Mouse (Mus musculus): ENCODE data around the gene Calr.
"Not testable (repeated sequence)": the region's sequence is repeated elsewhere in the genome, so short reads cannot be mapped to it uniquely, and the experiment has no call there.

The Calr gene

DNA sequence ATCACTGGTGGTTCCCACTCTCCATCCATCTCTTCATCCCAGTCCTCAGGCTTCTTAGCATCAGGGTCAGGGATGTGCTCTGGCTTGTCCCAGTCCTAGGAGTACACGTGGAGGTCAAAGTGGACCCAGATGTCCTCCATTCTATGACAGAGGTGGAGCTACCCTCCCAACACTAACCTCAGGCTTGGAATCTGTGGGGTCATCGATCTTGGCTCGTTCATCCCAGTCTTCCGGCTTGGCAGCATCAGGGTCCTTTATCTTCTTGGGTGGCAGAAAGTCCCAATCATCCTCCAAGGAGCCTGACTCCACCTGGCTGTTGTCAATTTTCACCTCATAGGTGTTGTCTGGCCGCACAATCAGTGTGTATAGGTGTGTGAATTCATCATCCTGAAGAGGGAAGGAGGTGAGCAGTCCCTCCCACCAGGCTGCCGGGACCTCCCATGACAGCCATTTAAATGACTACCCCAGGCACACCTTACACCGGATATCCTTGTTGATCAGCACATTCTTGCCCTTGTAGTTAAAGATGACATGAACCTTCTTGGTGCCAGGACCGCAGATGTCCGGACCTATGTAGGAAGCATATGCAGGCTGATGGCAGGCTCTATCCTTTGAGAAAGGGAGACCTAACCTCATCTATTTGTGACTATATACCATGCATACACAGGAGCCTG is 2.2 kb downstream of the Calr start:
- no peak for DNase-seq (ENCODE audit: low spot score)

DNA sequence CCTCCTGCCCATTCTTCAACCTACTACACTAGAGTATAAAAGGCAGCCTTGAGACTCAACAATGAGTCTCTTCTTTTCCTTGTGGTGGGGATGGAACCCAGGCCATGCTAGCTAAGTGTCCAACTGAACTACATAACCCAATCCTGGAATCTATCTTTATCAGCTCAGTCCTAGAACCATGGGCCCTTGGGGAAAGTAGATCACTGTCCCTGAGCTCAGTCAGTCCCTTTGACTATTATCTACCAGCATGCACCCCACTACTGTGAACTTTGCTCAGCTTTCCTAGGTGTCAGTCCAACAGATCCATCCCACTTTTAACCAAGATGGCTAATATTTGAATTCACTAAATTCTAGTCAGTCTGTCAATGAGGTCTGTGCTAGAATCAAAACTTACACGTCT is 5.2 kb downstream of the Calr start:
- DNase-seq (ENCODE audit: low spot score) = no peak

GRCm38 (mm10) chr8:84840248-84840999 is 6.3 kb downstream of the Calr start, which contains the start of gene Rad23a:
Gene Rad23a (minus strand): TSS chr8:84840665.
- DNase-seq (ENCODE audit: low spot score) = peak; percentile 92

DNA sequence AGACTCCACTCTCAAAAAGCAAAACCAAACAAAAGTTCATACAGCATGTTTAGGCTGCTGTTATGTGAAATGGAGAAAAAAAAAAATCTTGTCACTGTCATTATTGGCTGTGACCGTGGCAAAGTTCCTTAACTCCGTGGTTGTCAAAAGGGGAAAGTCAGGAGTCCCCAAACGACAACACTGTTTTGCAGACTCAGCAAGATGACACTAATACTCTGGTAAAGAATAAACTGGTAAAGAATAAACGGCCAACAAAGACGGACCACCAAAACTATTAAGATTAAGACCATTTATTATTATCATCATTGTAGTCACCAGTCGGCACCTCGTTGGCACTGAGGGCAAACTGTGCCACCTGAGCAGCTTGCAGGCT is 6.9 kb downstream of the Calr start:
- DNase-seq (ENCODE audit: low spot score) = no peak

DNA sequence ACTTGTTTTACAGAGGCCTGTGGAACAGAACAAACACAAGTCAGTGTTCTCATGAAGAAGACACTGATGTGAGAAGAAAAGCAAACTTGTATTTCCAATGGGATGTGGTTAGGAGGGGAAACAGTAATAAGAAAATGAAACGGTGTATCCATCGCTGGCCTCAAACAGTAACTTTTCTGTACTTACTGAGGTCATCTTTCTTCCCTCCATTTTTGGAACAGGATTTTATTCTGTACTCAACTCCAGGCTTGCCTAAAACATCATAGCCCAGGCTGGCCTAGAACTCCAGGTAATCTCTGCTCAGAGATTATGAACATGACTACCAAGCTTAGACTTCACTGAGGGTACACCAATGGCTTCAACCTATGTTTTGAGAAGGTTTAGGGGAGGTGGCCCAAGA is 7.3 kb downstream of the Calr start:
- no peak for DNase-seq (ENCODE audit: low spot score)

- DNase-seq (ENCODE audit: low spot score) = no peak
Measured at GRCm38 (mm10) chr8:84838513-84838912, 8.2 kb downstream of the Calr start.

DNA sequence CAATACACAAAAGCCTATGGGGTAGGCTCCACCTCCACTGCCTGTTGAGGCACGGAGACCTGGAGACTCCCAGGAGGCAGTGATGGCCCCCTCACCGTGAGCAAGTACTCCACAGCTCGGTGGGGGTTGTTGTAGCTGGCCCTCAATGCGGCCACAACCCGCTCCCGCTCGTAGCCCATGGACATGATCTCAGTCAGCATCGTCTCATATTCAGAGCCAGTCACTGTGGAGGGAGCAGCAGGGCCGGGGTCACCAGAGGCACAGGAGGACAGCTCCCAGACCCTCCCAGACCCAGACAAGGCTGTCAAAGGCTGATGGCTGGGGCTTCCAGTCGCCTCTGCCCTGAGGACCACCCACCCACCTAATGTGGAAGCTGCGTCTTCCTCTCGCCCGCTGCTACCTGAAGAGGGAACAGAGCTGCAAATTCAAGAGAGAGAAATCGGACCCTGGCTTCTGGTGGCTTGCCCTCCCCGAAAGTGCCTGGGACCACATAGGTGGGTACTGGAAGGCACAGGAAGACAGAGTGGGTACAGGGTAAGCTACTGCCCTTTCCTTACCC is 8.7 kb downstream of the Calr start:
- DNase-seq (ENCODE audit: low spot score) = no peak

DNA sequence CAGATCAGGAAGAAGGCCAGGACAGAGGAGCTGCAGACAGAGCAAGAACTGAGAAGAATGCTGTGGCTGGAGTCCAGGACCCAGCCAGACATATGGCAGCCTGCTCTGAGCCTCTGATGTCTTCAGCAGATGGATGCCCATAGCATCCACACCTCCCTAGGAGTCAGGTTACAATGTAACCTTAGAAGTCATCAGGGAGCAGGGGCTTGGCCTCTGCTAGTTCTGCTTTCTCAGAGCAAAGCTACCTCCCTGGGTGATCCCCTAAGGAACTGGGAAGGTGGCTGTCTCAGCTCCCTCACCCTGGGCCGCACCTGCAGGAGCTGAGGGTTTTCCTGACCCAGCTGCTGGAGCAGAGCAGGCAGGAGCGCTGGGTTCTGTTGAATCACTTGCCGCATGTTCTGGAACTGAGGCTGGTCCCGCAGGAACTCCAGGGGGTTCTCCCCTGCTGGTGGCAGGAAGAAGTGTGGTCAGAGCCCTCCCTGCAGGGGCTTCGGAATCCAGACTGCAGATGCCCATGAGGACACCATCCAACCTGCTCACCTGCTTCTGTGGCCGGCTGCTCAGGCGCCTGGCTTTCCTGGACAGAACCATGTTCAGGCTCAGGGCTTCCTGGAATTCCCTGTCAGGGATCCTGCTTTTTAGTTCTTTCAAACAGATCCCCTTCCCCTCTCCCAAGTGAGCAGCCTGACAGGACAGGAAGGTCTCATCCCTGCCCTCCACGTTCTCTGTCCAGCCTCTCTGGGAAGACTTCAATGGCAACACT is 9.4 kb downstream of the Calr start:
- DNase-seq (ENCODE audit: low spot score) = no peak

GRCm38 (mm10) chr8:84834866-84835855 is 11.6 kb downstream of the Calr start:
- DNase-seq (ENCODE audit: low spot score) = peak; percentile 84

DNA sequence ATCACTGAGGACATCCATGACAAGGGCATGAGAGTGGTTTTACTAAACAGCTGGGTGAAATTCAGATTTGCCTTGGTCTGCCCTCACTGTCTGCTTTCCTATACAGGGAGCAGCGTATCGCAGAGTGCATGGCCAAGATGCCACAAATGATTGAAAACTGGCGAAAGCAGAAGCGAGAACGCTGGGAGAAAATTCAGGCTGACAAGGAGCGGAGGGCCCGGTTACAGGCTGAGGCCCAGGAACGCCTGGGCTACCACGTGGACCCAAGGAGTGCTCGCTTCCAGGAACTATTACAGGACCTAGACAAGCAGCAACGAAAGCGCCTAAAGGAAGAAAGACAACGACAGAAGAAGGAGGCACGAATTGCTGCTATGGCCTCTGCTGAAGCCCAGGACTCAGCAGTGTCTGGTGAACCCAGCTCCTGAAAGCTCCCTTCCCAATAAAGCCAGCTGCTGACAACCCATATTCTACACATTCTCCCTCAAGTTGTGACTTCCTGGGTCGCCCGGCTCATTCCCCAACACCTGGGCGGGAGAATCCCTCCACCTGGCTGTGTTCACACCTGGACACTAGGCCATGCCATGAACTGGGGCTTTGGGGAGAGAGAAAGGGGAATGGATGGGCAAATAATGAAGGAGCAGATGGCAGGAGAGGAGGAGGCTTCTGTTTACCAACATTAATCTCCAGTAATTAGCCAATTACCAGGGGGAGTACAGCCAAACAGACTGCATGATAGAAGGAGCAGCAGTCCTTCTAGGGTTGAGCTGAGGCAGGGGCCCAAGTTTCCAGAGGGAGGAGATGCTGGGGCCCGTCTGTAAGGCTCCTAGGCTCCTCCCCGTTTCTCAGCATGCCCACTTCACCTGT is 12.5 kb downstream of the Calr start:
- DNase-seq (ENCODE audit: low spot score) = no peak

- DNase-seq (ENCODE audit: low spot score) = no peak
Measured at GRCm38 (mm10) chr8:84832759-84833742, 13.7 kb downstream of the Calr start.

- DNase-seq (ENCODE audit: low spot score) = peak; percentile 72
Measured at GRCm38 (mm10) chr8:84832034-84832717, 14.6 kb downstream of the Calr start.

DNA sequence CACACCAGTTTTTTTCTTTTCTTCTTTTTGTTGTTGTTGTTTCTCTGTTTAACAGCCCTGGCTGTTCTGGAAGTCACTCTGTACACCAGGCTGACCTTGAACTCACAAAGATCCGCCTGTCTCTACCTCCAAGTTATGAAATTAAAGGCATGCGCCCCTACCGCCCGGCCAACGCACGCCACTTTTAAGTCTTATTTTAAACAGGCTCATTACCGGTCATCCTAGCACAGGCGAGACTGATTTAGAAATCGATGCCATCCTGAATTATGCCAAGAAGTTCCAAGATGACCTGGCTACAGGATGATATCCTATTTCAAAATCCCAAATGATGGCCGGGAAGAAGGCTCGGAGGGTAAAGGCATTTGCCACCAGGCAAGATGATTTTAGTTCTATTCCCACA is 15.2 kb downstream of the Calr start, which contains the start of gene Gadd45gip1:
TSS of gene Gadd45gip1 (plus strand) at position 33 of the 400 bp plus-strand sequence.
- no peak for DNase-seq (ENCODE audit: low spot score)

GRCm38 (mm10) chr8:84826518-84826917 is 20.2 kb downstream of the Calr start:
- DNase-seq (ENCODE audit: low spot score) = not testable (repeated sequence)

DNA sequence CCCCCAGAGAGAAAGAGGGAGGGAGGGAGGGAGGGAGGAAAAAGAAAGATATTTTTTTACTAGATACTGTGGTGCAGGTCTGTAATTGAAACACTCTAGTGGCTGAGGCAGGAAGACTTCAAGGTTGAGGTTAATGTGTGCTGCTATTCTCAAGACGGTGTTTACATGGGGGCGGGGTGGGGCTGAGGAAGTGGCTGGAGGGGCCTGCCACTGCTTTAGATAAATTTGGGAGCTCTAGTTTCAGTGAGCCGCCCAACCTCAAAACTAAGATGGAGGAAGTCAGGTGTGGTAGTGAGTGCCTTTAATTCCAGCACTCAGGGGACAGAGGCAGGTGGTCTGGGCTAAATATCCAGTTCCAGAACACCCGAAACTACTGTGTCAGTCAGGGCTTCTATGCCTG is 21.1 kb downstream of the Calr start:
- no peak for DNase-seq (ENCODE audit: low spot score)

DNA sequence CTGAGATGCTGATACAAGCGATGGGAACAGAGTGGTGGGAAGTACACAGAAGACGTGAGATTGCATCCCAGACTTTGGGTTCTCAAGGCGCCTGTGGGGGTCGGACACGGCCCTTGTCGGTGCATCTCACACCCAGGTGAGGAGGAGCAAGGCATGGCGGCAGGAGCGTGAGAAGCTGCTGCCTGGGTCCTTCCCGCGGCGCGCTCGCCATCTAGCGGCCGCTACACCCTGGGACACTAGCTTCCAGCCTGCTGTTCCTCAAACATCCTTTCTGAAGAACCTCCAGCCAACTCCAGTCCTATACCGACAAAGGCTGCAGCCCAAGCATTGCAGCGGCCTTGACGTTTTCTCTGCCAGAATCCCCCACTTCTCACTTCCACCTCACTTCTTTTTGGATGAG is 23.1 kb downstream of the Calr start:
- peak; percentile 66 for DNase-seq (ENCODE audit: low spot score)

DNA sequence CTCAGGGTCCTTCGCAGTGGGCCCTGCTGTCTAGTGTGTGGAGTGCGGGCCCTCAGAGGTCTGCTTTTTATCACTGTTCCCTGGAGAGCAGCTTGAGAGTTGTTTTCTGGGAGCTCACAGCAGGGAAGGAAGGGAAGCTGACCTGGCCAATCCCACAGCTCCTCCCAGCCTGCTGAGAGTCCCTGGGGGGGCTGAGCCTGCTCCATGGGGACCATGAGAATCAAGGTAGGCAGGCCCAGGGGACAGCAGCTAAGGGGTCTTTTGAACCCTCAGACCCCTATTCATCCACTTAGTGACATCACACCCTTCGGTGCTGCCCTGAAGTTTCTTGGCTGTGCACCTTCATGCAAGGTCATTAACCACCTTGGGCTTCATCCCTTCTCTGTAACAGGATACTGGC is 24.0 kb downstream of the Calr start, which contains the start of gene Dand5:
TSS of gene Dand5 (minus strand) at position 101 of the 400 bp plus-strand sequence.
- DNase-seq (ENCODE audit: low spot score) = no peak

DNA sequence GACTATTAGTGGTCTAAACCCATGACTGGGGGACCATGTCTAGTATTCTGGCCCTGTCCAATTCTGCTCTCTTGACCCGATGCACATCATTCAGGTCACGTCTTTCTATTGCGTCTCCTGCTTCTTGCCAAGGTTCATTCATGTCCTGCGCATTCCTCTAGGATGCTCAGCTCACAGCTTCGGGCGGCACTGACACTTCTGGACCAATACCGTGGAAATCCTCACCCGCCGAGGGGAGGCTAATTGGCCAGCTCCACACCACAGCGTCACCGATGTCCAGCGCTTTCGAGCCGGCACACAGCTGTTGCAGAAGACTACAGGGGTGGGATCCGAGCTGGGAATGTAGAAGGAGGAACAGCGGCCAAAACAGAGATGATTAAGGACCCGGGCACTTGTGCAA is 30.6 kb downstream of the Calr start:
- DNase-seq (ENCODE audit: low spot score) = no peak
